Mouse (Mus musculus) heart, embryonic 10.5 days (tissue): ENCODE measurements at regions not wholly inside any gene's neighbourhood (a gene's known extent, or its start where the extent isn't known, plus 50 kb on each side); places are given as distances from the start of the nearest gene placed in this dataset.
A peak's percentile ranks its signal among the peaks of the same experiment; 100 is the strongest.
"Not testable (repeated sequence)": the region's sequence is repeated elsewhere in the genome, so short reads cannot be mapped to it uniquely, and the experiment has no call there.

ENCODE experiments used
- DNase-seq: peaks from one replicate; pipeline ENCODE4 v3.0.0-alpha.2; 2017; ENCODE audit warnings: low spot score
- H3K27ac ChIP-seq: fragments of 300-500 bp; sonication (generic); 2 replicates; pipeline ENCODE4 v1.5.1; 2016; ENCODE audit warnings: mild to moderate bottlenecking
- H3K27me3 ChIP-seq: fragments of 300-500 bp; sonication (generic); 2 replicates; pipeline ENCODE4 v1.6.1; 2016; ENCODE audit warnings: mild to moderate bottlenecking; ENCODE audit not compliant: poor library complexity, insufficient read depth, severe bottlenecking
- H3K36me3 ChIP-seq: fragments of 300-500 bp; sonication (generic); 2 replicates; pipeline ENCODE4 v1.6.1; 2016; ENCODE audit warnings: mild to moderate bottlenecking, moderate library complexity
- H3K4me1 ChIP-seq: fragments of 300-500 bp; sonication (generic); 2 replicates; pipeline ENCODE4 v1.6.1; 2016; ENCODE audit warnings: mild to moderate bottlenecking
- H3K4me3 ChIP-seq: fragments of 300-500 bp; sonication (generic); 2 replicates; pipeline ENCODE4 v1.5.1; 2016; ENCODE audit warnings: mild to moderate bottlenecking, moderate library complexity
- H3K9me3 ChIP-seq: fragments of 300-500 bp; sonication (generic); 2 replicates; pipeline ENCODE4 v1.6.1; 2016; ENCODE audit warnings: mild to moderate bottlenecking, moderate library complexity
- WGBS: fragments of 180-500 bp; shearing (Covaris S2); methylation state at CpG from one replicate; pipeline ENCODE4 v1.1.7; 2016; 5-methylcytosine and 5-hydroxymethylcytosine counted together

GRCm38 (mm10) chr3:83517914-83518635, 248.0 kb upstream of the Sfrp2 start:
- Histone ChIP-seq H3K4me3 (no peak overlapping the region), H3K36me3 (no peaks in the 10 kb centered on the region), H3K27me3 (no peaks in the 10 kb centered on the region), H3K27ac (no peak overlapping the region), H3K4me1 (no peaks in the 10 kb centered on the region), H3K9me3 (no peaks in the 10 kb centered on the region)
- DNase-seq = no peak
- 70% methylated on average over 6 of the region's 6 CpGs for WGBS

GRCm38 (mm10) chr3:83530243-83530847, 235.8 kb upstream of the Sfrp2 start:
- Histone ChIP-seq H3K4me1 (no peaks in the 10 kb centered on the region), H3K9me3 (no peaks in the 10 kb centered on the region), H3K4me3 (no peak overlapping the region), H3K27me3 (no peaks in the 10 kb centered on the region), H3K36me3 (no peaks in the 10 kb centered on the region), H3K27ac (no peak overlapping the region)
- 78% methylated on average over 4 of the region's 4 CpGs for WGBS
- DNase-seq = no peak

- not testable (repeated sequence) for H3K36me3 ChIP-seq, H3K27ac ChIP-seq, H3K27me3 ChIP-seq, H3K4me3 ChIP-seq, DNase-seq, H3K9me3 ChIP-seq, H3K4me1 ChIP-seq
- WGBS = 71% methylated on average over 5 of the region's 5 CpGs
Measured at GRCm38 (mm10) chr3:83536624-83537023, 229.5 kb upstream of the Sfrp2 start.

GRCm38 (mm10) chr3:83537231-83537630, 228.9 kb upstream of the Sfrp2 start:
- Histone ChIP-seq H3K27me3 (no peaks in the 10 kb centered on the region), H3K36me3 (no peaks in the 10 kb centered on the region), H3K27ac (no peak overlapping the region), H3K9me3 (no peaks in the 10 kb centered on the region), H3K4me3 (no peak overlapping the region), H3K4me1 (no peaks in the 10 kb centered on the region)
- WGBS = 84% methylated on average over 4 of the region's 4 CpGs
- DNase-seq = no peak

GRCm38 (mm10) chr3:83537711-83538110, 228.4 kb upstream of the Sfrp2 start:
- Histone ChIP-seq H3K9me3 (no peaks in the 10 kb centered on the region), H3K27ac (no peak overlapping the region), H3K27me3 (no peaks in the 10 kb centered on the region), H3K4me1 (no peaks in the 10 kb centered on the region), H3K4me3 (no peak overlapping the region), H3K36me3 (no peaks in the 10 kb centered on the region)
- DNase-seq = no peak
- 86% methylated on average over 7 of the region's 7 CpGs for WGBS

GRCm38 (mm10) chr3:83538898-83539297, 227.2 kb upstream of the Sfrp2 start:
- no peak overlapping the region for H3K27ac ChIP-seq
- no peaks in the 10 kb centered on the region for H3K4me1 ChIP-seq
- H3K9me3 ChIP-seq = no peaks in the 10 kb centered on the region
- no peaks in the 10 kb centered on the region for H3K27me3 ChIP-seq
- no peak for DNase-seq
- WGBS = 63% methylated on average over 2 of the region's 2 CpGs
- no peaks in the 10 kb centered on the region for H3K36me3 ChIP-seq
- H3K4me3 ChIP-seq = no peak overlapping the region

- no peak for DNase-seq
- Histone ChIP-seq H3K4me1 (no peaks in the 10 kb centered on the region), H3K4me3 (no peak overlapping the region), H3K27ac (no peak overlapping the region), H3K36me3 (no peaks in the 10 kb centered on the region), H3K27me3 (no peaks in the 10 kb centered on the region), H3K9me3 (no peaks in the 10 kb centered on the region)
- WGBS = 73% methylated on average over 11 of the region's 11 CpGs
Measured at GRCm38 (mm10) chr3:83540997-83541932, 224.9 kb upstream of the Sfrp2 start.

- Histone ChIP-seq H3K4me1 (peaks cover 12% of the 10 kb centered on the region; the same call in 1 of the 2 replicates), H3K9me3 (no peaks in the 10 kb centered on the region), H3K36me3 (no peaks in the 10 kb centered on the region), H3K4me3 (no peak overlapping the region), H3K27ac (no peak overlapping the region), H3K27me3 (no peaks in the 10 kb centered on the region)
- no peak for DNase-seq
- 72% methylated on average over 9 of the region's 9 CpGs for WGBS
Measured at GRCm38 (mm10) chr3:83552516-83553139, 213.5 kb upstream of the Sfrp2 start.

- no peaks in the 10 kb centered on the region for H3K36me3 ChIP-seq
- H3K4me1 ChIP-seq = peaks cover 12% of the 10 kb centered on the region; the same call in 1 of the 2 replicates
- H3K27me3 ChIP-seq = no peaks in the 10 kb centered on the region
- no peak overlapping the region for H3K4me3 ChIP-seq
- no peaks in the 10 kb centered on the region for H3K9me3 ChIP-seq
- 46% methylated on average over 11 of the region's 11 CpGs for WGBS
- DNase-seq = no peak
- peak overlapping the region; percentile 37; the same call in 1 of the 2 replicates for H3K27ac ChIP-seq
Measured at GRCm38 (mm10) chr3:83553858-83554257, 212.3 kb upstream of the Sfrp2 start.

- Histone ChIP-seq H3K9me3 (no peaks in the 10 kb centered on the region), H3K4me3 (no peak overlapping the region), H3K4me1 (peaks cover 12% of the 10 kb centered on the region; the same call in 1 of the 2 replicates), H3K27ac (no peak overlapping the region), H3K27me3 (no peaks in the 10 kb centered on the region), H3K36me3 (no peaks in the 10 kb centered on the region)
- 84% methylated on average over 10 of the region's 10 CpGs for WGBS
- no peak for DNase-seq
Measured at GRCm38 (mm10) chr3:83556788-83557515, 209.2 kb upstream of the Sfrp2 start.

- no peaks in the 10 kb centered on the region for H3K27me3 ChIP-seq
- no peaks in the 10 kb centered on the region for H3K4me1 ChIP-seq
- no peak overlapping the region for H3K4me3 ChIP-seq
- no peaks in the 10 kb centered on the region for H3K9me3 ChIP-seq
- no peaks in the 10 kb centered on the region for H3K36me3 ChIP-seq
- WGBS = 77% methylated on average over 3 of the region's 3 CpGs
- DNase-seq = no peak
- no peak overlapping the region for H3K27ac ChIP-seq
Measured at GRCm38 (mm10) chr3:83562026-83562425, 204.1 kb upstream of the Sfrp2 start.

- 87% methylated on average over 4 of the region's 4 CpGs for WGBS
- Histone ChIP-seq H3K9me3 (no peaks in the 10 kb centered on the region), H3K27me3 (no peaks in the 10 kb centered on the region), H3K36me3 (no peaks in the 10 kb centered on the region), H3K4me3 (no peak overlapping the region), H3K27ac (no peak overlapping the region), H3K4me1 (no peaks in the 10 kb centered on the region)
- no peak for DNase-seq
Measured at GRCm38 (mm10) chr3:83575526-83575925, 190.6 kb upstream of the Sfrp2 start.
